Mouse (Mus musculus) kidney, embryonic 15.5 days (tissue): Measurements from ENCODE around the gene Spp1. TPM values are rescaled to one million over a fixed set of nuclear protein-coding genes. Genes with fewer than 3 reads are reported as not detected.
"Not testable (repeated sequence)": the region's sequence is repeated elsewhere in the genome, so short reads cannot be mapped to it uniquely, and the experiment has no call there.

ENCODE experiments used
- ATAC-seq: fragments of 200-750 bp; cut with Nextera tagmentation; replicated peaks from 2 replicates; pipeline ENCODE4 v1.8.0; 2017; ENCODE audit warnings: moderate TSS enrichment; ENCODE audit not compliant: low FRiP score
- H3K27ac ChIP-seq: fragments of 300-500 bp; sonication (generic); 2 replicates; pipeline ENCODE4 v1.5.1; 2015; ENCODE audit warnings: mild to moderate bottlenecking, inconsistent platforms
- H3K27me3 ChIP-seq: fragments of 300-500 bp; sonication (generic); 2 replicates; pipeline ENCODE4 v1.6.1; 2015; ENCODE audit warnings: inconsistent platforms
- H3K36me3 ChIP-seq: fragments of 300-500 bp; sonication (generic); 2 replicates; pipeline ENCODE4 v1.6.1; 2015; ENCODE audit warnings: inconsistent platforms
- H3K4me1 ChIP-seq: fragments of 300-500 bp; sonication (generic); 2 replicates; pipeline ENCODE4 v1.6.1; 2015; ENCODE audit warnings: inconsistent platforms
- H3K4me2 ChIP-seq: fragments of 300-500 bp; sonication (generic); 2 replicates; pipeline ENCODE4 v1.6.1; 2015; ENCODE audit warnings: moderate library complexity, mild to moderate bottlenecking, inconsistent platforms
- H3K4me3 ChIP-seq: fragments of 300-500 bp; sonication (generic); replicated peaks from 2 replicates; pipeline ENCODE4 v1.5.1; 2015; ENCODE audit warnings: mild to moderate bottlenecking, inconsistent platforms
- H3K9ac ChIP-seq: fragments of 300-500 bp; sonication (generic); 2 replicates; pipeline ENCODE4 v1.6.1; 2015; ENCODE audit warnings: mild to moderate bottlenecking, inconsistent platforms
- H3K9me3 ChIP-seq: fragments of 300-500 bp; sonication (generic); replicated peaks from 2 replicates; pipeline ENCODE4 v1.6.1; 2016; ENCODE audit warnings: inconsistent platforms
- WGBS: fragments of 180-500 bp; shearing (Covaris S2); methylation state at CpG from one replicate; pipeline ENCODE4 v1.1.7; 2015; ENCODE audit warnings: mixed read lengths; 5-methylcytosine and 5-hydroxymethylcytosine counted together
- polyA plus RNA-seq: library from polyadenylated mRNA; unstranded; fragments of >200 nt; fragmentation: Nextera tagmentation; extraction: Ambion mirVana; gene quantifications from 2 replicates; pipeline ENCODE4 v1.2.1, GENCODE M21; 2015

The Spp1 gene
- polyA plus RNA-seq, 1 experiment from 2014 or later, result 64.9 TPM

DNA sequence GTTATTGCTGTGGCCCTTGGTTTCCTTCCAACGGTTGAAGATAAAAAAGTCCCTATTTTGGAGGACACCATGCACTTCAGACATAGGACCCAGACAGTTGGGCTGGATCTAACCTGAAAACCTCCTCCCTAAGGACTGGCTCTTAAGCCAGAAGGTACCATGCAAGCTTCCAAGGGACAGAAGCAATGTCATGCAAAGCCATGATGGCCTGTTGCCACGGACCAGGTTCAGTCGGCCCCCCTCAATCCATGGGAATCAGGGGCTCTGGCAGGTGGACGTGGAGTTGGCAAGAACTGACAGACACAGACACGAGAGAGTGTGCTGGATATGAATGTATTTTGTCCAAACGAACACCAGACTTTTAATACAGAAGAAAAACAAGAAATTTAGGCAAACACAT, 7.5 kb downstream of the Spp1 start:
- Histone ChIP-seq H3K27ac (no peak overlapping the region), H3K4me1 (no peaks in the 10 kb centered on the region), H3K27me3 (no peaks in the 10 kb centered on the region), H3K9ac (no peak overlapping the region), H3K9me3 (no peaks in the 10 kb centered on the region), H3K36me3 (no peaks in the 10 kb centered on the region), H3K4me2 (no peak overlapping the region), H3K4me3 (no peak overlapping the region)
- 74% methylated on average over 6 of the region's 6 CpGs for WGBS
- no peak for ATAC-seq

GRCm38 (mm10) chr5:104442850-104443249, 7.9 kb downstream of the Spp1 start:
- Histone ChIP-seq H3K9ac (no peak overlapping the region), H3K9me3 (no peaks in the 10 kb centered on the region), H3K4me2 (no peak overlapping the region), H3K4me1 (no peaks in the 10 kb centered on the region), H3K27ac (no peak overlapping the region), H3K27me3 (peaks cover 4% of the 10 kb centered on the region; the same call in 1 of the 2 replicates), H3K4me3 (no peak overlapping the region), H3K36me3 (no peaks in the 10 kb centered on the region)
- no peak for ATAC-seq
- 87% methylated on average over 1 of the region's 1 CpGs for WGBS

GRCm38 (mm10) chr5:104446156-104446555, 11.2 kb downstream of the Spp1 start:
- no peaks in the 10 kb centered on the region for H3K36me3 ChIP-seq
- no peaks in the 10 kb centered on the region for H3K9me3 ChIP-seq
- no peak overlapping the region for H3K9ac ChIP-seq
- H3K27me3 ChIP-seq, result peaks cover 5% of the 10 kb centered on the region; the same call in 1 of the 2 replicates
- no peak overlapping the region for H3K4me2 ChIP-seq
- ATAC-seq, result peak; percentile 78
- no peak overlapping the region for H3K4me3 ChIP-seq
- WGBS, result 7% methylated on average over 3 of the region's 3 CpGs
- no peaks in the 10 kb centered on the region for H3K4me1 ChIP-seq
- H3K27ac ChIP-seq, result no peak overlapping the region

DNA sequence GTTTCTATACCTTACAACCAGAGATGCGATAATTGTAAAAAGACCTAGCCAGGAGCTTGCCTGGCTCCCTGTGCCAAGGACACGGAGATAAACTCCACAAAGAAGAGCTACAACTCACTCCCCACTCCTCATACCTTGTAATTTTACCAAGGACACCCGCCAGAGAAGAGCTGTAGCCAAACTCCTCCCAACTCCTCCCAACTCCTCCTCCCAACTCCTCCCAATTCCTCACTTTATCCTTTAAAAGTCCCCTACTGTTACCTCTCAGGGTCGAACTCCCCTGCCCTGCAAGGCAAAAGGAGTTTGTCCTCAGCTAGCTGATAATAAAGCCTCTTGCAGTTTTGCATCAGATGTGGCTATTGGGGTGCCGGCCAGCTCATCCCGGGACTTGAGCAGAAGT, 13.4 kb downstream of the Spp1 start:
- not testable (repeated sequence) for ATAC-seq, H3K4me2 ChIP-seq, H3K27me3 ChIP-seq, H3K27ac ChIP-seq, H3K9me3 ChIP-seq, H3K9ac ChIP-seq, H3K4me3 ChIP-seq, H3K4me1 ChIP-seq, H3K36me3 ChIP-seq
- WGBS, result 18% methylated on average over 6 of the region's 6 CpGs

- Histone ChIP-seq H3K27me3 (peaks cover 5% of the 10 kb centered on the region; the same call in 1 of the 2 replicates), H3K4me1 (no peaks in the 10 kb centered on the region), H3K4me2 (no peak overlapping the region), H3K4me3 (no peak overlapping the region), H3K27ac (no peak overlapping the region), H3K36me3 (no peaks in the 10 kb centered on the region), H3K9ac (no peak overlapping the region), H3K9me3 (no peaks in the 10 kb centered on the region)
- WGBS, result 44% methylated on average over 3 of the region's 3 CpGs
- ATAC-seq, result no peak
Observed at GRCm38 (mm10) chr5:104449491-104449890, 14.6 kb downstream of the Spp1 start.

DNA sequence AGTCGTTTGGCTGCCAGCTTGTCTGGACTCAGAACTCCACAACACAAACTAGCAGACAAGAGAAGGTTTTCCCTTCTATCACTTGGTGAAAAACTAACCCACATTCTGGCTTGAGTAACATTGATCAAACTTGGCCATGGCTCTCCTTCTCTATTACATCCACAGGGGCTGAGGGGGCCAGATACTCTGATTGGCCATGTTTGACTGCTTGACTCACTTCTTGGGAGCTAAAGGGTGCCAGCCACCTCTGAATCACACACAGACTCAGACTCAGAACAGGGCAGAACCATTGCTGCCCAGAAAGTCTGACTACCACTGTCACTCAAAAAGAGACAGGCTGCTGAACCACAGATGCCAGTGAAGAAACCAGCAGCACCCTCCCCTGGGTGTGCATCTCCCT, 18.2 kb downstream of the Spp1 start:
- Histone ChIP-seq H3K4me1 (no peaks in the 10 kb centered on the region), H3K27ac (no peak overlapping the region), H3K9me3 (no peaks in the 10 kb centered on the region), H3K27me3 (no peaks in the 10 kb centered on the region), H3K36me3 (peaks cover 5% of the 10 kb centered on the region; the same call in 1 of the 2 replicates), H3K4me2 (no peak overlapping the region), H3K9ac (no peak overlapping the region), H3K4me3 (no peak overlapping the region)
- WGBS, result 57% methylated on average over 1 of the region's 1 CpGs
- ATAC-seq, result no peak

GRCm38 (mm10) chr5:104454564-104454963, 19.6 kb downstream of the Spp1 start:
- Histone ChIP-seq H3K4me1 (peaks cover 9% of the 10 kb centered on the region), H3K9ac (no peak overlapping the region), H3K27ac (no peak overlapping the region), H3K9me3 (no peaks in the 10 kb centered on the region), H3K4me3 (no peak overlapping the region), H3K4me2 (no peak overlapping the region), H3K27me3 (no peaks in the 10 kb centered on the region), H3K36me3 (peaks cover 5% of the 10 kb centered on the region; the same call in 1 of the 2 replicates)
- ATAC-seq, result no peak
- 89% methylated on average over 6 of the region's 6 CpGs for WGBS

DNA sequence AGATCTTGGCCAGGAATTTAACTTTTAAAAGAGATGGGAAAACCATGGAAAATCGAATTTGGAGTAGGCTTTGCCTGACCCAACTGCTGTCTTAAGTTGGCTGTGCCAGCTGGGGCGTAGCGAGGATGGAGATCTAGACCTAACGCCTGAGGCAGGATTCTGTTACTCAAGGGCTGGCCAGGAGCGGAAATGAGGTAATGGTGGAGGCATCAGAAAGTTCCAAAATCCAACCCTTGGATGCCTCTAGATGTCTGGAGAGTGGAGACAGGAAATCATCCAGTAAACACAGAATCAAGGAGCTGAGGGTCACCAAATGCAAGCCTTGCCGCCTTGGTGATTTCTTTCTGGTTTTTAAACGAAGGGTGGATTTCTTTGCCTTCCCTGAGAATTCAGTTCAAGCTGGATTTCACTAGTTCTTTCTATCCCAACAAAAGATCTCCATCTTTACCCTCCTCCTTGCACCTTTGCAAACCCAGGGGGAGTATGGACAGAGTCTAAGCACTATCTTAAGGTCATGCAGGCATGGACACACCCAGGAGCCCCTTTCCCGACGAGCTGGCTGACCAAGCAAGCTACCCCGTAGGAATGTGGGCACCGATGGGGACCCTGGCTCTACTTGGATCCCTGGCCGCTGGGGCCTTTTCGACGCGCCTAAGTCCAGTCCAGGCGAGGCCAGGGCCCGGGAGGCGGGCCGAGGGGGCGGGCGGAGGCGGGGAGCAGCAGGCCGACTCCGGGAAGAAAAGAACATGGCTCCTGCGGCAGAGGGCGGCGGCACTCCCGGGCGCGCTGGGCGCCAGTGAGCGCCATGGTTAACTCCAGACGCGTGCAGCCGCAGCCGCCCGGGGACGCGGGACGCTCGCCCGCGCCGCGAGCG, 24.2 kb downstream of the Spp1 start, which contains the start of gene Pkd2:
Gene Pkd2 (plus strand): TSS at position 619 of the 874 bp plus-strand sequence.
- 9% methylated on average over 46 of the region's 46 CpGs for WGBS
- H3K27ac ChIP-seq, result peak within 1 kb of the TSS; percentile 95
- ATAC-seq, result peak; percentile 94

GRCm38 (mm10) chr5:104459706-104460455, 25.0 kb downstream of the Spp1 start:
- Histone ChIP-seq H3K4me1 (peaks cover 16% of the 10 kb centered on the region), H3K36me3 (peaks cover 28% of the 10 kb centered on the region), H3K9me3 (no peaks in the 10 kb centered on the region), H3K4me3 (peak overlapping the region; percentile 93), H3K9ac (peak overlapping the region; percentile 96), H3K4me2 (peak overlapping the region; percentile 78), H3K27ac (peak overlapping the region; percentile 95), H3K27me3 (no peaks in the 10 kb centered on the region)
- peak; percentile 76 for ATAC-seq
- WGBS, result under 1% methylated on average over 79 of the region's 82 CpGs

More for the DNA sequence above, 24.2 kb downstream of the Spp1 start, which contains the start of gene Pkd2:
- H3K9me3 ChIP-seq, result no peaks in the 10 kb centered on the region
- peak within 1 kb of the TSS; percentile 96 for H3K9ac ChIP-seq
- no peaks in the 10 kb centered on the region for H3K27me3 ChIP-seq
- peaks cover 16% of the 10 kb centered on the region for H3K4me1 ChIP-seq
- H3K4me2 ChIP-seq, result peak within 1 kb of the TSS; percentile 78
- H3K36me3 ChIP-seq, result peaks cover 21% of the 10 kb centered on the region
- H3K4me3 ChIP-seq, result peak within 1 kb of the TSS; percentile 93

DNA sequence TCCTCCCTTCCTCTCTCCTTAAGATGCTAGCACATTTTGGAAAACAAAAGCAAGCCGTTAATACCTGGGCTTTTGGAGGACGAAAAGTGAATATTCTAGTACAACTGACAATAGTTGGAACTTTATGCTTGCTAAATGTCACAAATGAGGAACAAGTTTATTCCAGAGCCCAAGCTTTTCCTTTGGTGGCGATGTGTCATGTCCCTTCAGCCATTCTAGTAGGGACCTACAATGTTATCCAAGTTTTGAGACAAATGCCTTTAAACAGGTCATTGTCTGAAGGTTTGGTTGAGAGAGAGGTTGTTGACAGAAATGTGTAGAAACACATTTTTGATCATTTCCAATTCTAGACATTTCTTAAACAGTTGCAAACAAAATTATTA, 25.5 kb downstream of the Spp1 start:
- H3K27ac ChIP-seq, result peak overlapping the region; percentile 95
- H3K4me2 ChIP-seq, result peak overlapping the region; percentile 78
- peaks cover 34% of the 10 kb centered on the region for H3K36me3 ChIP-seq
- peak overlapping the region; percentile 96 for H3K9ac ChIP-seq
- peak overlapping the region; percentile 93 for H3K4me3 ChIP-seq
- no peaks in the 10 kb centered on the region for H3K9me3 ChIP-seq
- WGBS, result 18% methylated on average over 3 of the region's 3 CpGs
- no peaks in the 10 kb centered on the region for H3K27me3 ChIP-seq
- H3K4me1 ChIP-seq, result peaks cover 16% of the 10 kb centered on the region
- no peak for ATAC-seq

DNA sequence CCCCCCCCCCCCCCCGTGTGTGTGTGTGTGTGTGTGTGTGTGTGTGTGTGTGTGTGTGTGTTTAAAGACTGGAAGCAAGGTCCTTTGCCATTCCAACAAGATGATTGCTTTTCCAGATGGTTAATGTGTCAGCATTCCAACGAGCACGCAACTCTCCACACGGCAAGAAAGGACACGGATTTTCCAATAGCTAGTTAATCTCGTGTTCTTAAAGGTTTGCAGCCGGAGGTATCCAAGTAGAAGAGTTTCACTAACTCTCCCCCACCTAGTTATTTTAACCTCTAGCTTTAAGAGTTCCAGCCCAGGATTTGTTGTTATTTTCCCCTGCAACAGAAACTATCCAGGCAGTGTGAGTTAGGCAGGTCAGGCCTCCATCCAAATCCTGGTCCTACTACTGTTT, 25.9 kb downstream of the Spp1 start:
- Histone ChIP-seq H3K9ac (no peak overlapping the region), H3K27ac (peak overlapping the region; percentile 4; the same call in 1 of the 2 replicates), H3K4me2 (peak overlapping the region; percentile 78), H3K4me1 (peaks cover 16% of the 10 kb centered on the region), H3K9me3 (no peaks in the 10 kb centered on the region), H3K36me3 (peaks cover 38% of the 10 kb centered on the region), H3K4me3 (peak overlapping the region; percentile 93), H3K27me3 (no peaks in the 10 kb centered on the region)
- no peak for ATAC-seq
- WGBS, result 17% methylated on average over 6 of the region's 7 CpGs

GRCm38 (mm10) chr5:104465279-104465678, 30.4 kb downstream of the Spp1 start:
- Histone ChIP-seq H3K9me3 (no peaks in the 10 kb centered on the region), H3K27ac (no peak overlapping the region), H3K27me3 (no peaks in the 10 kb centered on the region), H3K4me1 (peaks cover 6% of the 10 kb centered on the region), H3K36me3 (peaks cover 64% of the 10 kb centered on the region), H3K4me2 (no peak overlapping the region), H3K9ac (no peak overlapping the region), H3K4me3 (no peak overlapping the region)
- WGBS, result 77% methylated on average over 8 of the region's 8 CpGs
- no peak for ATAC-seq
